Mouse (Mus musculus) adrenal gland, postnatal 10 days (tissue): ENCODE measurements around the gene Gm15127. TPM values are rescaled to one million over a fixed set of nuclear protein-coding genes. Genes with fewer than 3 reads are reported as not detected.
"Not testable (repeated sequence)": the region's sequence is repeated elsewhere in the genome, so short reads cannot be mapped to it uniquely, and the experiment has no call there.

Experiments used
- DNase-seq: peaks from one replicate; pipeline ENCODE4 v3.0.0; 2021; ENCODE audit warnings: mixed read lengths
- long read RNA-seq, 2 experiments: library from polyadenylated mRNA; stranded (forward); transcript quantifications; one replicate each; pipeline ENCODE4 v2.0.0; 2021
- total RNA-seq, 2 experiments: library from RNA; stranded (reverse); gene quantifications; 2 replicates each; pipeline ENCODE4 v1.2.3; 2021

The Gm15127 gene
- not detected for total RNA-seq
- long read RNA-seq, experiment 1, result 0 reads
- long read RNA-seq, experiment 2, result 0 reads

- DNase-seq, result not testable (repeated sequence)
Observed at GRCm38 (mm10) chrX:148663298-148663697, at the start of gene Gm15127. Gene Gm15127, plus strand, starts transcription at chrX:148663598.

GRCm38 (mm10) chrX:148615053-148615452 is 48.3 kb upstream of the Gm15127 start, which contains the start of gene Gm8334:
Gene Gm8334, minus strand, starts transcription at chrX:148615153.
- DNase-seq, result not testable (repeated sequence)

GRCm38 (mm10) chrX:148676290-148676689 is 12.9 kb downstream of the Gm15127 start:
- DNase-seq, result not testable (repeated sequence)

Other genes starting within 250 kb of the Gm15127 start
- gene Gm15114, start 174.6 kb upstream of the Gm15127 start, total RNA-seq, result not detected
- gene Gm8334, start 48.4 kb upstream of the Gm15127 start, total RNA-seq, result not detected
- not detected for gene Luzp4, start 194.0 kb downstream of the Gm15127 start, total RNA-seq